Mouse (Mus musculus) MEL (cell line): ENCODE results near the gene Gstp1. TPM values are rescaled to one million over a fixed set of nuclear protein-coding genes. Genes with fewer than 3 reads are reported as not detected.

Experiments
- DNase-seq: peaks from one replicate; pipeline ENCODE4 v3.0.0; 2011; ENCODE audit warnings: low read depth, low spot score
- H3K27ac ChIP-seq: 2 replicates; pipeline ENCODE4 v1.5.1; 2012; ENCODE audit warnings: low read depth, mild to moderate bottlenecking, control low read depth, low read length, moderate library complexity; ENCODE audit not compliant: control insufficient read depth
- H3K27me3 ChIP-seq, 2 experiments: fragments of 150-350 bp in 1 of 2; sonication (generic) in 1 of 2; 2 replicates each; pipeline ENCODE4 v1.6.1; 2012; ENCODE audit warnings: low read length in 2 of 2, mild to moderate bottlenecking in 2 of 2, improper control_type of control experiment in 1 of 2, moderate library complexity in 1 of 2; ENCODE audit not compliant: insufficient read depth in 2 of 2, control insufficient read depth in 1 of 2
- H3K36me3 ChIP-seq, 2 experiments: 2 replicates each; pipeline ENCODE4 v1.6.1; 2012 to 2014; ENCODE audit warnings: low read length in 2 of 2, improper control_type of control experiment in 1 of 2, inconsistent platforms in 1 of 2, mild to moderate bottlenecking in 1 of 2; ENCODE audit not compliant: insufficient read depth in 2 of 2, control insufficient read depth in 1 of 2
- H3K4me1 ChIP-seq, 2 experiments: fragments of 150-350 bp in 1 of 2; sonication (generic) in 1 of 2; 2 replicates each; pipeline ENCODE4 v1.6.1; 2012; ENCODE audit warnings: low read length in 2 of 2, improper control_type of control experiment in 1 of 2, mild to moderate bottlenecking in 1 of 2; ENCODE audit not compliant: insufficient read depth in 2 of 2, control insufficient read depth in 1 of 2
- H3K4me3 ChIP-seq, 2 experiments: fragments of 150-350 bp in 1 of 2; sonication (generic) in 1 of 2; 2 replicates each; pipeline ENCODE4 v1.5.1; 2012; ENCODE audit warnings: low read depth in 2 of 2, low read length in 2 of 2, mild to moderate bottlenecking in 2 of 2, moderate library complexity in 2 of 2, control low read depth in 1 of 2, improper control_type of control experiment in 1 of 2; ENCODE audit not compliant: control insufficient read depth in 1 of 2, insufficient read depth in 1 of 2
- H3K79me2 ChIP-seq: 2 replicates; pipeline ENCODE4 v1.6.1; 2012; ENCODE audit warnings: mild to moderate bottlenecking, low read length, moderate library complexity; ENCODE audit not compliant: control insufficient read depth, poor library complexity, insufficient read depth
- H3K9ac ChIP-seq: 2 replicates; pipeline ENCODE4 v1.6.1; 2012; ENCODE audit warnings: low read depth, mild to moderate bottlenecking, control low read depth, low read length, moderate library complexity; ENCODE audit not compliant: control insufficient read depth, poor library complexity, severe bottlenecking
- H3K9me3 ChIP-seq: fragments of 150-350 bp; sonication (generic); replicated peaks from 2 replicates; pipeline ENCODE4 v1.6.1; 2012; ENCODE audit warnings: mild to moderate bottlenecking, low read length, improper control_type of control experiment, moderate library complexity; ENCODE audit not compliant: insufficient read depth
- CHD2 ChIP-seq: IDR thresholded peaks from 2 replicates; pipeline ENCODE4 v1.6.1; 2011; ENCODE audit warnings: low read length, improper control_type of control experiment
- CTCF ChIP-seq, 3 experiments: IDR thresholded peaks in 2 of 3; conservative IDR thresholded peaks in 1 of 3; 2 replicates each; pipeline ENCODE4 v1.5.1; 2011 to 2012; ENCODE audit warnings: low read length in 3 of 3, low read depth in 2 of 3, mild to moderate bottlenecking in 2 of 3, improper control_type of control experiment in 1 of 3, inconsistent platforms in 1 of 3, mixed read lengths in 1 of 3, moderate library complexity in 1 of 3; ENCODE audit not compliant: control insufficient read depth in 1 of 3, insufficient read depth in 1 of 3, poor library complexity in 1 of 3, severe bottlenecking in 1 of 3
- E2F4 ChIP-seq: IDR thresholded peaks from 2 replicates; pipeline ENCODE4 v1.6.1; 2011; ENCODE audit warnings: low read depth, low read length, improper control_type of control experiment, borderline replicate concordance
- EP300 ChIP-seq, 2 experiments: IDR thresholded peaks; 2 replicates each; pipeline ENCODE4 v1.6.1; 2011; ENCODE audit warnings: improper control_type of control experiment in 2 of 2, low read length in 2 of 2, low read depth in 1 of 2, mild to moderate bottlenecking in 1 of 2
- KAT2A ChIP-seq: conservative IDR thresholded peaks from 2 replicates; pipeline ENCODE4 v1.6.1; 2012; ENCODE audit warnings: low read depth, low read length, improper control_type of control experiment, inconsistent platforms
- MAFK ChIP-seq: IDR thresholded peaks from 2 replicates; pipeline ENCODE4 v1.6.1; 2011; ENCODE audit warnings: low read depth, mild to moderate bottlenecking, low read length, improper control_type of control experiment, borderline replicate concordance
- MAX ChIP-seq: IDR thresholded peaks from 2 replicates; pipeline ENCODE4 v1.6.1; 2011; ENCODE audit warnings: low read length, improper control_type of control experiment
- MEF2A ChIP-seq: IDR thresholded peaks from 2 replicates; pipeline ENCODE4 v1.6.1; 2014; ENCODE audit warnings: low read depth, mild to moderate bottlenecking, inconsistent platforms, low read length, improper control_type of control experiment; ENCODE audit not compliant: poor library complexity, insufficient replicate concordance, severe bottlenecking; ENCODE audit errors: extremely low read depth
- MXI1 ChIP-seq: IDR thresholded peaks from 2 replicates; pipeline ENCODE4 v1.6.1; 2011; ENCODE audit warnings: mild to moderate bottlenecking, low read depth, low read length, improper control_type of control experiment
- MYB ChIP-seq: IDR thresholded peaks from 2 replicates; pipeline ENCODE4 v1.6.1; 2011; ENCODE audit warnings: mild to moderate bottlenecking, low read depth, low read length, improper control_type of control experiment
- NELFE ChIP-seq: IDR thresholded peaks from 2 replicates; pipeline ENCODE4 v1.6.1; 2011; ENCODE audit warnings: low read depth, low read length, improper control_type of control experiment
- RCOR1 ChIP-seq: IDR thresholded peaks from 2 replicates; pipeline ENCODE4 v1.6.1; 2012; ENCODE audit warnings: low read depth, mild to moderate bottlenecking, inconsistent platforms, low read length, improper control_type of control experiment
- SIN3A ChIP-seq: IDR thresholded peaks from 2 replicates; pipeline ENCODE4 v1.6.1; 2012; ENCODE audit warnings: low read length, improper control_type of control experiment, inconsistent platforms
- SMC3 ChIP-seq: IDR thresholded peaks from 2 replicates; pipeline ENCODE4 v1.6.1; 2011; ENCODE audit warnings: low read depth, low read length, improper control_type of control experiment
- TBP ChIP-seq: IDR thresholded peaks from 2 replicates; pipeline ENCODE4 v1.8.0; 2011; ENCODE audit warnings: low read depth, low read length, improper control_type of control experiment
- TCF12 ChIP-seq: IDR thresholded peaks from 2 replicates; pipeline ENCODE4 v1.6.1; 2014; ENCODE audit warnings: low read depth, mild to moderate bottlenecking, inconsistent platforms, low read length, improper control_type of control experiment, moderate library complexity
- USF1 ChIP-seq: IDR thresholded peaks from 2 replicates; pipeline ENCODE4 v1.6.1; 2014; ENCODE audit warnings: low read depth, mild to moderate bottlenecking, inconsistent platforms, low read length, improper control_type of control experiment, moderate library complexity
- USF2 ChIP-seq, 2 experiments: IDR thresholded peaks; 2 replicates each; pipeline ENCODE4 v1.6.1; 2011 to 2012; ENCODE audit warnings: improper control_type of control experiment in 2 of 2, low read length in 2 of 2, borderline replicate concordance in 1 of 2, inconsistent platforms in 1 of 2, low read depth in 1 of 2, mild to moderate bottlenecking in 1 of 2; ENCODE audit not compliant: insufficient read depth in 1 of 2
- ZC3H11A ChIP-seq: IDR thresholded peaks from 2 replicates; pipeline ENCODE4 v1.6.1; 2012; ENCODE audit warnings: low read depth, mild to moderate bottlenecking, inconsistent platforms, low read length, improper control_type of control experiment
- ZKSCAN1 ChIP-seq: IDR thresholded peaks from 2 replicates; pipeline ENCODE4 v1.6.1; 2012; ENCODE audit warnings: low read depth, mild to moderate bottlenecking, inconsistent platforms, low read length, improper control_type of control experiment, moderate library complexity
- ZMIZ1 ChIP-seq: IDR thresholded peaks from 2 replicates; pipeline ENCODE4 v1.6.1; 2012; ENCODE audit warnings: low read depth, mild to moderate bottlenecking, inconsistent platforms, low read length, improper control_type of control experiment, moderate library complexity
- polyA plus RNA-seq, 2 experiments: library from polyadenylated mRNA; stranded (reverse) in 1 of 2; unstranded in 1 of 2; fragments of >175 nt in 1 of 2; fragments of >200 nt in 1 of 2; gene quantifications; 2 replicates each; pipeline versions ENCODE4 v1.2.1 to v1.2.4; 2012; ENCODE audit warnings: low replicate concordance in 2 of 2, low read depth in 1 of 2; ENCODE audit not compliant: insufficient read length in 2 of 2, insufficient read depth in 1 of 2, missing spikeins in 1 of 2
- total RNA-seq: library from RNA; depleted of rRNA; stranded (reverse); fragments of 300-350 nt; gene quantifications from 2 replicates; pipeline ENCODE4 v1.2.3, GENCODE M21; 2012

Gene Gstp1
- total and polyA plus RNA-seq, 3 experiments: 251 to 369 TPM; not detected in 1

DNA sequence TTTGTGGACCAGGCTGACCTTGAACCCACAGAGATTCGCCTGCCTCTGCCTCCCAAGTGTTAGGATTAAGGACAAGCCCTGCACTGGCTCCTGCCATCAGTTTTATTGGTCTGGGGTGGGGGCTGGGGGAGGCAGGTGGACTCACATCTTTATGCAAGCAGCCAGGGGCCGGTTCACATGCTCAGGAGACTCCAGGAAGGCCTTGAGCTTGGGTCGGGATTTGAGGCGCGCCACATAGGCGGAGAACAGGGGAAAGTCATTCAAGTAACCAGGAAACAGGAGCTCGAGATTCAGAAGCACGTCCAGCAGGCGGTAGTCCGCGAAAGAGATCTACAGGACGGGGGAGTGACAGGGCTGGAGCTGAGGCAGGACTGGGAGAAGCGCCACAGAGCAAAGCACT is 19.6 kb upstream of the Gstp1 start:
- no peak overlapping the region for H3K9ac ChIP-seq
- no peaks in the 10 kb centered on the region for H3K9me3 ChIP-seq
- H3K4me3 ChIP-seq: no peak overlapping the region
- H3K79me2 ChIP-seq: no peaks in the 10 kb centered on the region
- no peak for DNase-seq
- peaks cover 0 to 10% of the 10 kb centered on the region in 2 experiments; a peak in 2 of 4 replicates for H3K4me1 ChIP-seq
- peaks cover 0 to 2% of the 10 kb centered on the region in 2 experiments; a peak in 2 of 4 replicates for H3K36me3 ChIP-seq
- H3K27me3 ChIP-seq: peaks cover 0 to 3% of the 10 kb centered on the region in 2 experiments; a peak in 1 of 4 replicates
- H3K27ac ChIP-seq: no peak overlapping the region
- TF ChIP-seq SIN3A (no peak), EP300 (IDR thresholded peaks at IDR 0.05; ENCODE audit: low read depth in 1 of 2, low read length in 2 of 2) (no peak), MAX (no peak), USF2 (IDR thresholded peaks at IDR 0.05; ENCODE audit: borderline replicate concordance in 1 of 2, insufficient read depth in 1 of 2, low read depth in 1 of 2, low read length in 2 of 2) (no peak), MYB (no peak), E2F4 (no peak), MAFK (no peak), CTCF (IDR thresholded peaks at IDR 0.05 in 2 of 3, conservative IDR thresholded peaks at IDR 0.05 in 1 of 3; ENCODE audit: control insufficient read depth in 1 of 3, insufficient read depth in 1 of 3, low read depth in 2 of 3, low read length in 3 of 3, poor library complexity in 1 of 3, severe bottlenecking in 1 of 3) (no peak), SMC3 (no peak), ZC3H11A (no peak)

DNA sequence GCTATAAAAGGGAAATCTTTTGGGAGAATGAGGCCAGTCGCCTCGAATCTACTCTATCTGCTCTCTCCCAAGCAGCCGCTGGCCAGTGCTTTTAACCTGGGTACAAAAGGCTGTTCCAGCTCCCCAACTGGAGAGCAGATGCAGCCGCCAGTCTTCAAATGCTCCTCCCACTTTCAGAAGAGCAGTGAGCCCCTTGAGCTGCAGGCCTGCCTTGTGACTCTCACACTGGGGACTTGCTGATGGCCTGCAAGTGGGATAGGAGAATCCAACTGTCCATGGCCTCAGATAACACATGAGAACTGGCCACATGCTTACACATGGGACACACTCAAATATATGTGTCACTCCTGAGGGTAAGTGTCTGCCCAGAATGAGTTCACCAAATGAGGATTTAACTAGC is 18.9 kb upstream of the Gstp1 start:
- H3K27ac ChIP-seq: no peak overlapping the region
- TF ChIP-seq USF1 (no peak), NELFE (no peak), E2F4 (no peak), TBP (no peak), CHD2 (no peak), TCF12 (no peak), ZKSCAN1 (no peak), SIN3A (no peak), KAT2A (no peak), RCOR1 (no peak), MEF2A (no peak), ZMIZ1 (no peak), MAX (no peak), MXI1 (no peak), ZC3H11A (no peak), CTCF (IDR thresholded peaks at IDR 0.05 in 2 of 3, conservative IDR thresholded peaks at IDR 0.05 in 1 of 3; ENCODE audit: control insufficient read depth in 1 of 3, insufficient read depth in 1 of 3, low read depth in 2 of 3, low read length in 3 of 3, poor library complexity in 1 of 3, severe bottlenecking in 1 of 3) (no peak)
- TF ChIP-seq, all 39 proteins: peak for 0
- Histone ChIP-seq H3K79me2 (no peaks in the 10 kb centered on the region), H3K4me1 (peaks cover 0 to 10% of the 10 kb centered on the region in 2 experiments; a peak in 2 of 4 replicates), H3K4me3 (no peak overlapping the region), H3K9ac (no peak overlapping the region), H3K36me3 (peaks cover 0 to 2% of the 10 kb centered on the region in 2 experiments; a peak in 2 of 4 replicates), H3K27me3 (peaks cover 0 to 3% of the 10 kb centered on the region in 2 experiments; a peak in 1 of 4 replicates), H3K9me3 (no peaks in the 10 kb centered on the region)
- no peak for DNase-seq
